Mouse (Mus musculus): Measurements from ENCODE around the gene Gm13271.
A peak's percentile ranks its signal among the peaks of the same experiment; 100 is the strongest.
"Not testable (repeated sequence)": the region's sequence is repeated elsewhere in the genome, so short reads cannot be mapped to it uniquely, and the experiment has no call there.

Gene Gm13271

DNA sequence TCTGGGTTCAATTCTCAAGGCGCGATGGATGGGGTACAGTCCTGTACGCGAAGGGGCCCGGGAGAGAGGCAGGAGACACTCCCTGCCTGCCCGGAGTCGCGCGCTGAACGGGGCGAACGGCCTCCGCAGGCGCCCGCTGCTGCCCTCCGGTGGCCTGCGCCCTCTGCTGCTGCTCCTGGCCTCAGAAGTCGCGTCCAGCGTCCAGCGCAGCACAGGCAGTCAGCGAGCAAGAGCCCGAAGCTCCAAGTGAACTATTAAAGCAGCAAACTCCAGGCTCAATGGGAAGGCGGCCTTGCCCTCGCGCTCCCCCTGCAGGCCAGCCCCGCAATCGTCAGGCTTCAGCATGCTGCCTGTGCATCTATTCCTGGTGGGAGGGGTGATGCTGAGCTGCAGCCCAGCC is 5.8 kb downstream of the Gm13271 start:
- peak; percentile 31 to 43 for DNase-seq (ENCODE audit: low spot score in 2 of 2)

DNA sequence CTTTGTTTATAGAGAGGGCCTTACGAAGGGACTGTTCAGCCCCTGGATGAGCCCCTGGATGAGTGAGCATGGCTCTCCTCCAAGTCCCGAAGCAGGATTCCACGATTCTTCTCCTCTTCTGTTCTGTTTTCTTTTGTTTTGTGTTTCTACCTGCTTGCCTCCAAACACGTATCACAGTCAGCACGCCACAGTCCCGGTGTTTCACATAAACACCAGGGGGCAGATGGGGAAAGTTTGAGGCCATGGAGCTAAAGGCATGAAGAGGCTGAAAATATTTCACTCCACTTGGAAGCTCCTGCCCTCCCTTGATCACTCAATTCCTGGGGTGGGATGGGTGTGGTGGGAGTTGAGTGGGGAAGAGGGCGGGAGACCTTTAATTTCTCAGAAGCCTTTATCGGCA is 7.1 kb downstream of the Gm13271 start:
- peak; percentile 59 to 61 for DNase-seq (ENCODE audit: low spot score in 2 of 2)

DNA sequence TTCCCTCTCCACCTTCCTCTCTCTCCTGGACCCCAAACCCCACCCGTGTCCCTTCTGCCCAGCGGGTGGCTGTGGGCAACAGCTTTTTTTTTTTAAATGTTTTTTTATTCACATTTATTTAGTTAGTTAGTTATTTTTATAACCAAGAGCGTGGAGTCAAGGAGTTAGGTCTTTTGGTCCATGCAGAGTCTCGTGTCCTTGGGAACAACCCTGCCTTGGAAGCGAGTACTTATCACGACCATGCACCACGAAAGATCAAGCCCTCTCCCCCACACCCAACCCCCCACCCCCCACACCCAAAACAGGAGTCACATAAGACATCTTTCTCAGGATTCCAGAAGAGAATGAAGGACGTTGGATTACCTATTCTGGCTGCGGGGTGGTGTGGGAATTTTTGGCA is 7.7 kb downstream of the Gm13271 start:
- DNase-seq (ENCODE audit: low spot score in 2 of 2), result not testable (repeated sequence)

DNA sequence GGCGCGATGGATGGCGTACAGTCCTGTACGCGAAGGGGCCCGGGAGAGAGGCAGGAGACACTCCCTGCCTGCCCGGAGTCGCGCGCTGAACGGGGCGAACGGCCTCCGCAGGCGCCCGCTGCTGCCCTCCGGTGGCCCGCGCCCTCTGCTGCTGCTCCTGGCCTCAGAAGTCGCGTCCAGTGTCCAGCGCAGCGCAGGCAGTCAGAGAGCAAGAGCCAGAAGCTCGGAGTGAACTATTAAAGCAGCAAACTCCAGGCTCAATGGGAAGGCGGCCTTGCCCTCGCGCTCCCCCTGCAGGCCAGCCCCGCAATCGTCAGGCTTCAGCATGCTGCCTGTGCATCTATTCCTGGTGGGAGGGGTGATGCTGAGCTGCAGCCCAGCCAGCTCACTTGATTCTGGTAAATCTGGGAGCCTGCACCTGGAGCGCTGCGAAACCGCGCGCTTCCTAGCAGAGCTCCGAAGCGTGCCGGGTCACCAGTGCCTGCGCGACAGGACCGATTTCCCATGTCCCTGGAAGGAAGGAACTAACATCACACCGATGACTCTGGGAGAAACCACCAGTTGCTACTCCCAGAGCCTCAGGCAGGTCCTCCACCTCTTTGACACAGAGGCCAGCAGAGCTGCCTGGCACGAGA is 8.8 kb downstream of the Gm13271 start:
- DNase-seq (ENCODE audit: low spot score in 2 of 2), result peak; percentile 22 to 25

DNA sequence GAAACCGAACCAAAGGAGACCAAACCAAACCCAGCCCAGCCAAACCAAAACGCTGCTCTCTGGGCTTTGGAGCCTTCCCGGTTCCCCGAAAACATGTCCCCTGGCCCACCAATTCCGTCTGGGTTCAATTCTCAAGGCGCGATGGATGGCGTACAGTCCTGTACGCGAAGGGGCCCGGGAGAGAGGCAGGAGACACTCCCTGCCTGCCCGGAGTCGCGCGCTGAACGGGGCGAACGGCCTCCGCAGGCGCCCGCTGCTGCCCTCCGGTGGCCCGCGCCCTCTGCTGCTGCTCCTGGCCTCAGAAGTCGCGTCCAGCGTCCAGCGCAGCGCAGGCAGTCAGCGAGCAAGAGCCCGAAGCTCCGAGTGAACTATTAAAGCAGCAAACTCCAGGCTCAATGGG is 18.9 kb downstream of the Gm13271 start, which contains the start of gene Gm13290:
Gm13290 (plus strand) TSS at position 301 of the 400 bp plus-strand sequence.
- not testable (repeated sequence) for DNase-seq (ENCODE audit: low spot score in 2 of 2)

DNA sequence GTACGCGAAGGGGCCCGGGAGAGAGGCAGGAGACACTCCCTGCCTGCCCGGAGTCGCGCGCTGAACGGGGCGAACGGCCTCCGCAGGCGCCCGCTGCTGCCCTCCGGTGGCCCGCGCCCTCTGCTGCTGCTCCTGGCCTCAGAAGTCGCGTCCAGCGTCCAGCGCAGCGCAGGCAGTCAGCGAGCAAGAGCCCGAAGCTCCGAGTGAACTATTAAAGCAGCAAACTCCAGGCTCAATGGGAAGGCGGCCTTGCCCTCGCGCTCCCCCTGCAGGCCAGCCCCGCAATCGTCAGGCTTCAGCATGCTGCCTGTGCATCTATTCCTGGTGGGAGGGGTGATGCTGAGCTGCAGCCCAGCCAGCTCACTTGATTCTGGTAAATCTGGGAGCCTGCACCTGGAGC is 22.0 kb downstream of the Gm13271 start, which contains the start of gene Gm13289:
Gm13289 (plus strand) TSS at position 301 of the 400 bp plus-strand sequence.
- not testable (repeated sequence) for DNase-seq (ENCODE audit: low spot score in 2 of 2)

DNA sequence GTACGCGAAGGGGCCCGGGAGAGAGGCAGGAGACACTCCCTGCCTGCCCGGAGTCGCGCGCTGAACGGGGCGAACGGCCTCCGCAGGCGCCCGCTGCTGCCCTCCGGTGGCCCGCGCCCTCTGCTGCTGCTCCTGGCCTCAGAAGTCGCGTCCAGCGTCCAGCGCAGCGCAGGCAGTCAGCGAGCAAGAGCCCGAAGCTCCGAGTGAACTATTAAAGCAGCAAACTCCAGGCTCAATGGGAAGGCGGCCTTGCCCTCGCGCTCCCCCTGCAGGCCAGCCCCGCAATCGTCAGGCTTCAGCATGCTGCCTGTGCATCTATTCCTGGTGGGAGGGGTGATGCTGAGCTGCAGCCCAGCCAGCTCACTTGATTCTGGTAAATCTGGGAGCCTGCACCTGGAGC is 24.9 kb downstream of the Gm13271 start, which contains the start of gene Gm13272:
Gm13272 (plus strand) TSS at position 301 of the 400 bp plus-strand sequence.
- not testable (repeated sequence) for DNase-seq (ENCODE audit: low spot score in 2 of 2)

DNA sequence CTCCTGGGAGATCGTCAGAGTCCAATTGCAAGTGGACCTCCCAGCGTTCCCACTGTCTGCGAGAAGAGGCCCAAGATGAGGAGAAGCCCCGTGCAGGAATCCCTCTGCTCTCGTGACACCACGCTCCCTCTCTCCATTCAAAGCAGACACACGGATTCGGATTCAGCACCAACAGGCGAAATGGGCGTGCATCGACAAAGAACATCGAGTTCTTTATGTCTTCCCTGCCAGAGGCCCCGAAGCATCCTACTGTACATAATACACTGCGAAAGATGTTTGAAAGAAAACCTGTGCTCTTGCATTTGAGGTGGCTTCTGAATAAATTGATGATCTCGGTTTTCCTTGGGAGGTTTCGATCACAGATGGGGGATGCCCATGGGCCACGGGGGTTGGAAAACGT is 25.7 kb downstream of the Gm13271 start:
- not testable (repeated sequence) for DNase-seq (ENCODE audit: low spot score in 2 of 2)

DNA sequence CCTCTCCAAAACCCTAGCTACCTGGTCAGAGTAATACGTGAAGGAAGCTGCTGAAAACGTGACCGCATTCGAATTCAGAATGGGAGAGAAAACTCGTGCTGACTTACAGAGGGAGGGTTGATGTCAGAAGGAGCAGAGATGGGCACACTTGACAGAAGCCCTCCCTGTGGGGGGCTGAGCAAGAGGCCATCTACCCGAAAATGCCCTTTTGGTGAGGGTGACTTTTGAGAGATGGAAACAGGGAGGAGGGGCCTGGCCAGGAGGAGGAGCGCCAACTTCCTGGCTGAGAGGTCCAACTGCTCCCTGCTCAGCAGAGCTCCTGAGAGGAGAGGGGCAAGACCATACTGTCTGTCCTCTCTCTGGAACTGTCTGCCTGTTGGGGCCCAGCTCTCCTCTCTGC is 27.2 kb downstream of the Gm13271 start, which contains the start of gene Ifnz:
Ifnz (plus strand) TSS at position 301 of the 400 bp plus-strand sequence.
- DNase-seq (ENCODE audit: low spot score in 2 of 2), result not testable (repeated sequence)

DNA sequence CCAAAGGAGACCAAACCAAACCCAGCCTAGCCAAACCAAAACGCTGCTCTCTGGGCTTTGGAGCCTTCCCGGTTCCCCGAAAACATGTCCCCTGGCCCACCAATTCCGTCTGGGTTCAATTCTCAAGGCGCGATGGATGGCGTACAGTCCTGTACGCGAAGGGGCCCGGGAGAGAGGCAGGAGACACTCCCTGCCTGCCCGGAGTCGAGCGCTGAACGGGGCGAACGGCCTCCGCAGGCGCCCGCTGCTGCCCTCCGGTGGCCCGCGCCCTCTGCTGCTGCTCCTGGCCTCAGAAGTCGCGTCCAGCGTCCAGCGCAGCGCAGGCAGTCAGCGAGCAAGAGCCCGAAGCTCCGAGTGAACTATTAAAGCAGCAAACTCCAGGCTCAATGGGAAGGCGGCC is 27.7 kb downstream of the Gm13271 start:
- DNase-seq (ENCODE audit: low spot score in 2 of 2), result not testable (repeated sequence)

DNA sequence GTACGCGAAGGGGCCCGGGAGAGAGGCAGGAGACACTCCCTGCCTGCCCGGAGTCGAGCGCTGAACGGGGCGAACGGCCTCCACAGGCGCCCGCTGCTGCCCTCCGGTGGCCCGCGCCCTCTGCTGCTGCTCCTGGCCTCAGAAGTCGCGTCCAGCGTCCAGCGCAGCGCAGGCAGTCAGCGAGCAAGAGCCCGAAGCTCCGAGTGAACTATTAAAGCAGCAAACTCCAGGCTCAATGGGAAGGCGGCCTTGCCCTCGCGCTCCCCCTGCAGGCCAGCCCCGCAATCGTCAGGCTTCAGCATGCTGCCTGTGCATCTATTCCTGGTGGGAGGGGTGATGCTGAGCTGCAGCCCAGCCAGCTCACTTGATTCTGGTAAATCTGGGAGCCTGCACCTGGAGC is 30.7 kb downstream of the Gm13271 start, which contains the start of gene Gm13276:
Gm13276 (plus strand) TSS at position 301 of the 400 bp plus-strand sequence.
- not testable (repeated sequence) for DNase-seq (ENCODE audit: low spot score in 2 of 2)

DNA sequence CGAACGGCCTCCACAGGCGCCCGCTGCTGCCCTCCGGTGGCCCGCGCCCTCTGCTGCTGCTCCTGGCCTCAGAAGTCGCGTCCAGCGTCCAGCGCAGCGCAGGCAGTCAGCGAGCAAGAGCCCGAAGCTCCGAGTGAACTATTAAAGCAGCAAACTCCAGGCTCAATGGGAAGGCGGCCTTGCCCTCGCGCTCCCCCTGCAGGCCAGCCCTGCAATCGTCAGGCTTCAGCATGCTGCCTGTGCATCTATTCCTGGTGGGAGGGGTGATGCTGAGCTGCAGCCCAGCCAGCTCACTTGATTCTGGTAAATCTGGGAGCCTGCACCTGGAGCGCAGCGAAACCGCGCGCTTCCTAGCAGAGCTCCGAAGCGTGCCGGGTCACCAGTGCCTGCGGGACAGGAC is 33.7 kb downstream of the Gm13271 start, which contains the start of gene Gm13277:
Gm13277 (plus strand) TSS at position 231 of the 400 bp plus-strand sequence.
- DNase-seq (ENCODE audit: low spot score in 2 of 2), result peak; percentile 41 to 76

DNA sequence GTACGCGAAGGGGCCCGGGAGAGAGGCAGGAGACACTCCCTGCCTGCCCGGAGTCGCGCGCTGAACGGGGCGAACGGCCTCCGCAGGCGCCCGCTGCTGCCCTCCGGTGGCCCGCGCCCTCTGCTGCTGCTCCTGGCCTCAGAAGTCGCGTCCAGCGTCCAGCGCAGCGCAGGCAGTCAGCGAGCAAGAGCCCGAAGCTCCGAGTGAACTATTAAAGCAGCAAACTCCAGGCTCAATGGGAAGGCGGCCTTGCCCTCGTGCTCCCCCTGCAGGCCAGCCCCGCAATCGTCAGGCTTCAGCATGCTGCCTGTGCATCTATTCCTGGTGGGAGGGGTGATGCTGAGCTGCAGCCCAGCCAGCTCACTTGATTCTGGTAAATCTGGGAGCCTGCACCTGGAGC is 36.6 kb downstream of the Gm13271 start, which contains the start of gene Gm13278:
Gm13278 (plus strand) TSS at position 301 of the 400 bp plus-strand sequence.
- DNase-seq (ENCODE audit: low spot score in 2 of 2), result not testable (repeated sequence)

DNA sequence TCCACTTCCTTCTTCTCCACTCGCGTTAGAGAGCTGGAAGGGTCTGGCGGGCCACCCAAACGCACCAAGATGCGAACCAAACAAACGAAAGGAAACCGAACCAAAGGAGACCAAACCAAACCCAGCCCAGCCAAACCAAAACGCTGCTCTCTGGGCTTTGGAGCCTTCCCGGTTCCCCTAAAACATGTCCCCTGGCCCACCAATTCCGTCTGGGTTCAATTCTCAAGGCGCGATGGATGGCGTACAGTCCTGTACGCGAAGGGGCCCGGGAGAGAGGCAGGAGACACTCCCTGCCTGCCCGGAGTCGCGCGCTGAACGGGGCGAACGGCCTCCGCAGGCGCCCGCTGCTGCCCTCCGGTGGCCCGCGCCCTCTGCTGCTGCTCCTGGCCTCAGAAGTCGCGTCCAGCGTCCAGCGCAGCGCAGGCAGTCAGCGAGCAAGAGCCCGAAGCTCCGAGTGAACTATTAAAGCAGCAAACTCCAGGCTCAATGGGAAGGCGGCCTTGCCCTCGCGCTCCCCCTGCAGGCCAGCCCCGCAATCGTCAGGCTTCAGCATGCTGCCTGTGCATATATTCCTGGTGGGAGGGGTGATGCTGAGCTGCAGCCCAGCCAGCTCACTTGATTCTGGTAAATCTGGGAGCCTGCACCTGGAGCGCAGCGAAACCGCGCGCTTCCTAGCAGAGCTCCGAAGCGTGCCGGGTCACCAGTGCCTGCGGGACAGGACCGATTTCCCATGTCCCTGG is 39.4 kb downstream of the Gm13271 start, which contains the start of gene Gm13275:
Gm13275 (plus strand) TSS at position 552 of the 740 bp plus-strand sequence.
- DNase-seq (ENCODE audit: low spot score in 2 of 2), result peak; percentile 68 to 78

DNA sequence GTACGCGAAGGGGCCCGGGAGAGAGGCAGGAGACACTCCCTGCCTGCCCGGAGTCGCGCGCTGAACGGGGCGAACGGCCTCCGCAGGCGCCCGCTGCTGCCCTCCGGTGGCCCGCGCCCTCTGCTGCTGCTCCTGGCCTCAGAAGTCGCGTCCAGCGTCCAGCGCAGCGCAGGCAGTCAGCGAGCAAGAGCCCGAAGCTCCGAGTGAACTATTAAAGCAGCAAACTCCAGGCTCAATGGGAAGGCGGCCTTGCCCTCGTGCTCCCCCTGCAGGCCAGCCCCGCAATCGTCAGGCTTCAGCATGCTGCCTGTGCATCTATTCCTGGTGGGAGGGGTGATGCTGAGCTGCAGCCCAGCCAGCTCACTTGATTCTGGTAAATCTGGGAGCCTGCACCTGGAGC is 42.4 kb downstream of the Gm13271 start, which contains the start of gene Gm13279:
Gm13279 (plus strand) TSS at position 301 of the 400 bp plus-strand sequence.
- DNase-seq (ENCODE audit: low spot score in 2 of 2), result not testable (repeated sequence)

DNA sequence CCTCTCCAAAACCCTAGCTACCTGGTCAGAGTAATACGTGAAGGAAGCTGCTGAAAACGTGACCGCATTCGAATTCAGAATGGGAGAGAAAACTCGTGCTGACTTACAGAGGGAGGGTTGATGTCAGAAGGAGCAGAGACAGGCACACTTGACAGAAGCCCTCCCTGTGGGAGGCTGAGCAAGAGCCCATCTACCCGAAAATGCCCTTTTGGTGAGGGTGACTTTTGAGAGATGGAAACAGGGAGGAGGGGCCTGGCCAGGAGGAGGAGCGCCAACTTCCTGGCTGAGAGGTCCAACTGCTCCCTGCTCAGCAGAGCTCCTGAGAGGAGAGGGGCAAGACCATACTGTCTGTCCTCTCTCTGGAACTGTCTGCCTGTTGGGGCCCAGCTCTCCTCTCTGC is 44.7 kb downstream of the Gm13271 start, which contains the start of gene Gm13285:
Gm13285 (plus strand) TSS at position 301 of the 400 bp plus-strand sequence.
- not testable (repeated sequence) for DNase-seq (ENCODE audit: low spot score in 2 of 2)

DNA sequence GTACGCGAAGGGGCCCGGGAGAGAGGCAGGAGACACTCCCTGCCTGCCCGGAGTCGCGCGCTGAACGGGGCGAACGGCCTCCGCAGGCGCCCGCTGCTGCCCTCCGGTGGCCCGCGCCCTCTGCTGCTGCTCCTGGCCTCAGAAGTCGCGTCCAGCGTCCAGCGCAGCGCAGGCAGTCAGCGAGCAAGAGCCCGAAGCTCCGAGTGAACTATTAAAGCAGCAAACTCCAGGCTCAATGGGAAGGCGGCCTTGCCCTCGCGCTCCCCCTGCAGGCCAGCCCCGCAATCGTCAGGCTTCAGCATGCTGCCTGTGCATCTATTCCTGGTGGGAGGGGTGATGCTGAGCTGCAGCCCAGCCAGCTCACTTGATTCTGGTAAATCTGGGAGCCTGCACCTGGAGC is 48.3 kb downstream of the Gm13271 start, which contains the start of gene Gm13287:
Gm13287 (plus strand) TSS at position 301 of the 400 bp plus-strand sequence.
- not testable (repeated sequence) for DNase-seq (ENCODE audit: low spot score in 2 of 2)

Data from frontal cortex, postnatal 36 days (tissue).